Mouse (Mus musculus) embryo, embryonic 10 days (tissue): ENCODE measurements around the gene Plcb4.
A peak's percentile ranks its signal among the peaks of the same experiment; 100 is the strongest.

Experiments used
- DNase-seq: peaks from one replicate; pipeline ENCODE4 v3.0.0-alpha.2; 2015; ENCODE audit warnings: low spot score

Gene Plcb4

DNA sequence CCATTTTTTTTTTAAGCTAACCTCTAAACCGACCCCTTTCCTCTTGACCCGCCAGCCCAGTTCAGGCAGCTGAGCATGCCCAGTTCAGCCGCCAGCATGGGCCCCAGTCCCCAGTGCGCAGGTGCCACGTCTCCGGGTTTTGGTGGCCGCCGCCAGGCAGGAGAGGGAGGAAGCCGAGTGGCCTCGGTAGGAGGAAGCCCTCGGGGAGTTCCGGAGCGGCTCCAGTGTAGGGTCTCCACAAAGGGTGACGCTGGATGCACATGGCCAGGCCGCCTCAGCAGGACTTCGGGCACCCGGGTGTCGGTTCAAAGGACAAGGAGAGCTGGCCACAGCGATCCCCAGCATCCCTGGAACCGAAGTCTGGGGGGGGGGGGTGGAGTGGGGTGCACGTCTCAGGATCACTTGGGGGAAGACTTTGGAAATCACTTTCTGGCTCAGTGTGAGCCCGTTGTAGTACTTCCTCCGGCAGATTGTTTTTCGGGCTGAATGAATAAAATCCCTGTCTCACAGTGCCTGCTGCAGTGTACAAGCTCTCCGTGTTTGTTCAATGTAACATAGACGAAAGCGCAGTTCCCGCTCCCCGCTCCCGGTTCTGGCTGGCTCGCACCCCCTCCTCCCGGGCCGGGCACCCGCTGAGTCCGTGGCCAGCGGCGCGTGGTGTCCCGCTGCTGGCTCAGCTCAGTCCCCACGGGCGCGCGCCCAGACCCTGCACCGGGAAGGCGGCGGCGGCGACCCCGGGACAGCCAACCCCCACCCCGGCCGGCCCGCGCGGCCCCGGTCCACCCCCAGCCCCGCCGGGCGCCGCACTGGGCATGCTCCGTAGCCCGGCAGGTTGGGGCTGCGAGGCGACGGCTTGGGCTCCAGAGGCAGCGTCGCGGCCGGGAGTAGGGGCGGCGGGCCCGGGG, at the start of gene Plcb4:
Plcb4 (plus strand) TSS at position 526 of the 905 bp plus-strand sequence.
- peak; percentile 91 for DNase-seq

DNA sequence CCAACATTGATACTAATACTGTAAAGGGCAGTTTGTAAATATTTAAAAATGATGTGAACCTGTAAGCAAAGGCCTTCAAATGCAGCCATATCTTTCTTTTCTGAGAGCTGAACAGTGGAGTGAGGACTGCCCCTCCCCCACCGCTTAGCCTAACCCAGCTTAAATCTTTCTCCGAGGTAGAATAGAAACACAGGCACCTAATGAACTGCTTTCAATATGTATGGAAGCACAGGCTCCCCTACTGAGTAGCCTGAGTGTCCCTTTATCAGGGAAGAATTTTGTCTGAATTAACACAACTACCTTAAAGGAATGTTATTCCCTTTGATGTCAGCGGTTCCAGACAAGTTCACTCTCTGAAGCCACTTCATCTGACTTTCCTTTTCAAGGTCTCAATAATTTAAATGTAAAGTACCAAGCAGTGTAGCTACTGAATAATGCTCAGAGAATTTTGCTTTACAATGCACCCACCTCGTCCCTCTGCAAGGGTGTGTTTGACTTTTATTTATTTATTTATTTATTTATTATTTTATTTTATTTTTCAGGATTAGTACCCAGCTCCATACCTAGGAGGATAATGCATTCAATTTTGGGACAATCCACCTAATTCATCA, 44.1 kb upstream of the Plcb4 start:
- DNase-seq = peak; percentile 26

DNA sequence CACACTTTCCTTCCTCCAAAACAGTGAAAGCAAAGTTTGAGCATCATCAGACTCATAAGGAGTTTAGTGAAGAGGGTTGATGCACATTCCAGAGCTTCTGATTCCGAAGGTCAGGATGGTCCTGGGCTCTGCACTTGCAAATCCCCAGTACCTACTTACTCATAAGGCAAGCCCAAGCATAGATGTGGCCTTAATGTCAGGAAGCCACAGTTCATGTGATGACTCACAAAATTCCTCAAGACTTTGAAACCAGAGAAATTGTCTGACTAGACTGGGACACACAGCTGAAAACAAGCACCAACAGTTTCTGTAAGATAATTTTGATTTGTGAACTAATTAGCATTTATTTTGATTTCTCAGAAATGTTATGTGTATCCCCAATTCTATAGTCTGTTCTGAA, 42.7 kb upstream of the Plcb4 start:
- DNase-seq = no peak

DNA sequence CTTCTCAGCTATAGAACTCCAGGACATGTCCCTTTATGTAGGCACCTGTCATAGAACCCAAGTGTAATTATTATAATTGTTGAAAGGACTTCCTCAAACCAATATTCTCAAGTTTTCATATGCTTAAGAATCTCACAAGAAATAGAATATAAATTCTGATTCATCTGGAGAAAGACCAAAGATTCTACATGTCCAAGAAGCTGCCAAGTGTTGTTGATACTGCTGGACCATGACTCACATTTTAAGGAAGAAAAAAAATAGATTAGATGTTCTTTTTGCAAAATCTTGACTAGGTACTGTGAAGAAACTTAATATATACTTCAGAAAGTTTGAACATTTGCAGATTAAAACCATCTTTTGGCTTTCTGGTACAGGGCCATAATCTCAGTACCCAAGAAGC, 40.3 kb upstream of the Plcb4 start:
- DNase-seq = no peak

DNA sequence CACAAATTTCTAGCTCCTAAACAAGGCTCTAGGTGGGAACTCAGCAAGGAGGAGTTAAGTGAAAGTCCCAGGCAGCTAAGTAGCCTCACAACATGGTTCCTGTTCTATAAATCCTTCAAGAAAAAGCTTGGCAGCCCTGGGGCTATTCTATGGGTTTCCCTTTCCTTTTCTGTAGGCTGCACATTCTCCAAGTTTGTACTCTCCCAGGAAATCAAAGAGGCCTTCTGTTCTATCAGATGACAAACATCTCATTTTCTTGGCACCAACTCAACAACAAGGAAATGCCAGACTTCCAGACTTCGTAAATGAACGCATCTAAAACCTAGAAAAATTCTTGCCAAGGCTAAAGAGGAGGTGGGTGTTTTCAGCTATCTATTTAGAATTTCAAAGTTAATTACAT, 38.9 kb upstream of the Plcb4 start:
- no peak for DNase-seq

DNA sequence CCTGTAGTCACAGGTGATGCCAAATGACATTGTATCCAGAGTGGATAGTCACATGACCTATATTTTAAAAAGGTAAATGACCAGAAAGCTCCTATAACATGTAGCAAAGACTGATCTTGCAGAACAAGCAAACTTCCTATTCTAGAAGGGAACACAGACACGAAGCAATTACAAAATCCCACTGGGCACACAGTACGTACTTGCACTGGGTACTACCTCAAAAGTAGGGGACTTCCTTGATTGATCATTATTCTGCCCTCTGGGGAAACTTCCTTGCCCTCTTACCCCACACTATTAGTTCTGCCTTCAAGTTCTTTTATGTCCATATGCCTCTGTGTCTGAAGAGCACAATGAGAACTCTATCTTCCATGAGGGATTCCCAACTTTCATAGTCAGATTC, 31.0 kb upstream of the Plcb4 start:
- no peak for DNase-seq

DNA sequence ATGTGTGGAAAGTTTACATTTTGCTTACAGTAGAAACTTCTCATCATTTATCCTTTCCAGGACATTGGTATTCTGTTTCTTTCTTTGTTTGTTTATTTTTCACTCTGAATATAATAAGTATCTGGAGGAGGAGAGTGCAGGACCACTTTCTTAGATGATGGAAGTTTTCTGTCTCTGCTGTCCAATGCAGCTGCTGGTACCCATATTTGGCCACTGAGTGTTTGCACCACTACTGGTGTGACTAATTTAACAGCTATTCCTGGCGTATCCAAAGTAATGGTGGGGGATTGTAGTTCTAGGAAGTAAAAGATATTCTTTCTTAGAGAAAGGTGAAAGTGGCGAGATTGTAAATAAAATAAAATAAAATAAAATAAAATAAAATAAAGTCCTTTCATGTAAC, 21.6 kb upstream of the Plcb4 start:
- DNase-seq = no peak

DNA sequence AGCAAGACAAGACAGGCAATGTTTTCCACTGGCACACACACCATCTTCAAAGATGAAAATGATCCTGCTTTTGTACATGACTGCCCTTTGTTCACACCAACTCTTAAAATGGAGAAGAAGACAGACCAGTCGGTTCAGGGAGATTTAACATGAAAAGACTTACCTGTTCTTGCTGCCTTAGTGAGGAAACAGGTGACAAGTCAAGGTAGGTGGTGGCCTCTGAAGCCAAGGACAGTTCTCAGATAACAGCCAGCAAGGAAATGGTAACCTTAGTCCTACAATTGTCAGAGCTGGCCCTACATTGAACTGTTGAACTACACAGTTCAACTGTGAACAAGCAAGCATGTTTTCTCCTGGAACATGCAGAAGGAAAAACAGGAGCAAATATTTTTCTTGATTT, 17.8 kb upstream of the Plcb4 start:
- DNase-seq = no peak

DNA sequence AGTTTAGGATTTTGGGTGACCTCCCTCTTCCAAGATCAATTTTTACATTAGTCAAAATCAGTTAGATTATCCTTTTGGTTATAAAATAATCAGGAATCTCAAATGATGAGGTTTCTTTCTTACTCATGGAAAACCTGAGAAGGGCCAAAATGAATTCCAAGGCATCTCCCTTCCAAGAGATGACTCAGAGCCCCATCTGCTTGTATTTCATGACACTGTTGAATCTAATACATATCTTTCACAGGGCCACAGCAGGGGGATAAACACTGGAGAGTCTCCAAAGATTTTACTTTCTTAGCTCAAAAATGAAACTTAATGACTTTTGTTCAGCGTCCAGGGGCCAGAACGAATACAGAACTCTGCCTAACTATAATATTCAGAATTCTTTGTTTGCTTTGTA, 17.2 kb upstream of the Plcb4 start:
- DNase-seq = no peak

DNA sequence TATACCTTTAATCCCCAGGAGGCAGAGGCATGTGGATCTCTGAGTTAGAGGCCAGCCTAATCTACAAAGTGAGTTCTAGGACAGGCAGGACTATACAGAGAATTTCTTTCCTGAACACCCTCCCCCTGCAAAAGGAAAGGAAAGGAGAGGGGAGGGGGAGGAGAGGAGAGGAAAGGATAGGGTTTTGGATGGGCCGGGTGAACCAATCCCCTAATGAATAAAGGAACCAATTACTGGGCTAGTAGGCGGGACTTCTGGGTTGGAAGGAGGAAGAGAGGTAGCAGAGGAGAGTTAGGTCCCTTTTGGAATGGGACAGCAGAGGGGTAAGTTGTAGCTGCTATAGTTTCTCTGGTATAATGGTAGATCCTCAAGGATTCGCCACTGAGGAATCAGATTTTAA, 12.6 kb upstream of the Plcb4 start:
- DNase-seq = no peak

DNA sequence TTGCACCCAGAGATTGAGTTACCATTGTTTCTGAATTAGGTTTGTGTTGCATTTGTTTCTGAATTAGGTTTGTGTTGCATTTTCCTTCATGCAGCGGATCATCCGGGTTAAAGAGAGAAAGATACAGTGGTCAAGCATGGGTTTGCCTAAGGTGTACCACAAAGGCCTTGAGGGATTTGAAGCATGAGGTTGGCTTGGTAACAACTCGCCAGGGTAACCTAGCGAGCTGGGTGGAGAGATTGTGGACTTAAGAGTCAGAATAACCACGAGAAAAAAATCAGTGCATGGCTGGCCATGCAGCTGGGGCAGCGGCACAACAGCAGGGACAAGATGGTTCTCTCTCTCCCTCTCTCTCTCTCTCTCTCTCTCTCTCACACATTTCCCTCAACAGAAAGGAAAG, 12.2 kb upstream of the Plcb4 start:
- DNase-seq = no peak

DNA sequence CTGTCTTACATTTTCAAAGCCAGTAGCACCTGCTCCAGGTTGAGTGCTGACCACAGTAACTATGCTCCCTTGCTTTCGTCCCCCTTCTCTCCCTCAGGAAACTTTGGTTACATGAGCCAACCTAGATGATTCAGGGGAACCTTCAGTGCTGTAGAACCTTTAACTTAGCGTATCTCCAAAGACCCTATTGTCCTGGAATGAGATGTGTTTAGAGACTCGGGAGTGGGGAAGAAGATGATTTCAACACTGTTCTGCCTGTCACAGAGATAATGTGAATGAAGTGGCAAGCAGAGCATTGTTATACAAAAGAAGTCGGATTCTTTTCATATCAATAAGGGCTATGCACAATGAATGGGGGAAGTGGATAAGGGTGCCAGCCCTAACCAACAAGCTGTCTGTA, 10.8 kb upstream of the Plcb4 start:
- DNase-seq = no peak

DNA sequence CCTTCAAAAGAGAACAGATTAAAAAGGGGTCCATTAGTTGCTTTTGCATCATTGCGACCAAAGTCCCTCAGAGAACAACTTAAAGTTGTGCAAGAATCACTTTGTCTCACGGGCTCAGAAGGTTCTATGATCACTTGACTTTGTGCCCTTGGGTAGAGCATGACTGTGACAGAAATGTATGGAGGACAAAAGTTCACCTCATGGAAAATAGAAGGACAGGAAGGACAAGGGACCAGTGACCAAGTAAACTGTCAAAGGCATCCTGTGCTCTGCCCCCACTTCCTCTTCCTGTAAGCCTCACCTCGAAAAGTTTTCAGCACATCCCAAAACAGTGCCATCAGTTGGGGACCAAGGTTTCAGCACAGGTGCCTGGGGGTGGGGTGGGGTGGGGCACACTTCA, 7.9 kb upstream of the Plcb4 start:
- no peak for DNase-seq

DNA sequence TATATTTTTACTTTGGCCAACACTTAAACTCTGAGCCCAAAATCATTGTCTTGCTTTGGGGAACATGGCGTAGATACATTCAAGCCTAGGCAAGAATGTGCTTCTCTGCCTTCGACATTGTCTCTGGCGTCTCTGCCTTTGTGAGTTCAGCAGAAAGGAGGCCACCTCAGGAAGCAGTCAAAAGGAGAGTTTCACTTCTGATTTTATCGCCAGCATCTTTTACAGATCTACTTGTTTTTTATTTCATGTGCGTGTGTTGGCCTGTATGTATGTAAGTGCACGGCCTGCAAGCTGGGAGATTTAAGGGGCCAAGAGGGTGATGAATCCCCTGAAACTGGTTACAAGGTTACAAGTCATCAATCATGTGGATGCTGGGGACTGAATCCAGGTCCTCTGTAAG, 6.8 kb upstream of the Plcb4 start:
- DNase-seq = no peak

DNA sequence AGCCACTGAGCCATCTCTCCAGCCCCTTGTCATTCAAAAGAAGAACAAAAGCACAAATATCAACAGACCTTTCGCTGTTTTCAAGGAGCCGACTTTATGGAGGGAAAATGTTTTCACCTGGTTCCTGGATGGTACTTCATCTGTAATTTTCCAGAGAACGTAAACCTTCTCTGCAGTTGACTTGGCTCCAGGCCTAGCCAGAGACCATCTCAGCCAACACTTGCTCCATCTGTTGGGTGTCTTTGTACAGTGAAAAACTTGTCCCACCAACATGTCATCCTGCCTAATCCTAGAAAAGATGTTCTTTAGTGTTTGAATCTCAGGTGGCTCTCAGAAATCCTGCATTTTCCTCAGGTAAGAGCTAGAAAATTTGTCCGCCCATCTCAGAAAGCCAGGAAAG, 6.4 kb upstream of the Plcb4 start:
- DNase-seq = no peak

DNA sequence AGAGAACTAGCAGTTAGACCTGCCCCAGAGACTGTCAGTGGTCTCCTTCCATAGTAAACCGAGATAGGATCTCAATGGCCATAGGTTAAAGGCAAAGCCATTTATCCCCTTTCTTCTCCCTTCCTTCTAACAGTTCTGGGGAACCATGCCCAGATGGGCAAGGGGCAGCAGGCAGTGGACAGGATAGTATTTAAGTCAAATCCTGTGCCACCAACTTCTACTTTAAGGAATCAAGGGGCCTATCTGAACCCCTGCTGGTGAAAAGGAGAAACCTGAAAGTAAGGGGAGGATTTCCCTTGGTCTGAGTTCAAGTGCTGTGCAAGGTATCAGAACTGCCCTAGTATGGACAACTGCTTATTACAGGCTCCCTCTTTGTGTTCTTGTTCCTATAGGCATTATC, 2.9 kb upstream of the Plcb4 start:
- no peak for DNase-seq

DNA sequence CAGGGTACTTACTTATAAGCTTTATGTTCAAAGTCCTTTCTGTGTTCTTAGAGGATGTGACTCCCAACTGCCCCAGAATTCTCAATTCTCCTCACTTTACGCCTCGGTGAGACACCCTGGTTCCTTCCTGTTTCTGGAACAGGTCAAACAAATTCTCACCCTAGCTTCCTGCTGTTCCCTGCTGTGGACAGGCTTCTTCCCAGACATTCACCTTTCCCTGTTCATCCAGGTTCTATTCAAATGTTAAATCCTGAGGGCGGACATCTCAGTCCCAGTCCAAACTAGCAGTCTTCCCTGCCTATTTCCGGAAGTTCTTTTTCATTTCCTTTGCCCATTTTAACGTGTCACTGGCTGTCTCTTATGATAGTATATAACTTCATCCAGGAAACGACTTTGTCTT, 2.2 kb upstream of the Plcb4 start:
- DNase-seq = no peak

DNA sequence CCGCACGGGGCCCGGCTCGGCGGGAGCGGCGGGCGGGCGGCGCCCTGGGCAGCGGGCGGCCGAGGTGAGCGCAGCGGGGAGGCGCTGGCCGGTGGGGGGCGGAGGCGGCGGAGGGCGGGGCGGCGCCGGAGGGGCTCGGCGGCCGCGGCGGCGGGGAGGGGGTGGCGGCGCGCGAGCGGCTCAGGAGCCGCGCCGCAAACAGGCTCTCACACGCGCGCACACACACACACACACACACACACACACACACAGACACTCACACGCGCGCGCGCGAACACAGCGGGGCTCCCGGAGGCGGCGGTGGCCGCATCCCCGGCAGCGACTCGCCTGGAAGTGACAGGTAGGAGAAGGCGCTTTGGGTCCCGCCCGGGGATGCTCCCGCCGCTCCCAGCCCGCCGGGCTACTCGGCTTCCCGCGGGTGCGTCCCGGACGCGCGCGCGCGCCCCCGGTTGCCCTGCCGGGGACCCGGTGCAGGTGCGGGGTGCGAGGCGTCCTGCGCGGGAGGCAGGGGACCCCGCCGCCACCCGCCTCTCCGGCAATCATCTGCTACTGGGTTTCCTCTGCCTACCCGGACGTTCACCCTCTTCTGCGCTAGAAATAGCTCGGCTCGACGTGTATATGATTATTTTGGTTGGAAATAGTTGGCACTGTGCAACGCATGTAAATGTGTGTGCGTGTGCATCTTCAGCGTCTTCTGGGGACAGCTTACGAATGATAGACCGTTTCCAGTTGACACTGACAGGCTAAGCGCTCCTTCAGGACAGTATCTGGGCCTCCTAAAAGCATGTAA, 775 bp downstream of the Plcb4 start:
- peak; percentile 39 for DNase-seq

DNA sequence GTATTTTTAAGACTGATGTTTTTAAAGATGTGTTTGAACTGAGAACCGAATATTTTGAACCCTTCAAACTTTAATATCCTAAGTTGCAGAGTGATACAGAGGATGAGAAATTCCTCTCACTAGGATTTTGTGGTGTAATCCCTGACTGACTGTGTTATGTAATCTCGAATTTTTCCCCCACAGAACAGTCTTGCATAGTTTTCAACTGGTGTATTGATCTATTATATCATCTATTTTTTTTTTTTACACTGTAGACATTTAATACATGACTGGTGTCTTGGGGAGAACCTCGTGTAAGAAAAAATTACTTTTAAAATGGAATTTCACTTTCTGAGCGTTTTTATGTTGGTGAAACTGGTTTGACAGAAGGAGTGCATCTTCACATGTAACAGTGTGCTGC, 2.0 kb downstream of the Plcb4 start:
- DNase-seq = no peak

DNA sequence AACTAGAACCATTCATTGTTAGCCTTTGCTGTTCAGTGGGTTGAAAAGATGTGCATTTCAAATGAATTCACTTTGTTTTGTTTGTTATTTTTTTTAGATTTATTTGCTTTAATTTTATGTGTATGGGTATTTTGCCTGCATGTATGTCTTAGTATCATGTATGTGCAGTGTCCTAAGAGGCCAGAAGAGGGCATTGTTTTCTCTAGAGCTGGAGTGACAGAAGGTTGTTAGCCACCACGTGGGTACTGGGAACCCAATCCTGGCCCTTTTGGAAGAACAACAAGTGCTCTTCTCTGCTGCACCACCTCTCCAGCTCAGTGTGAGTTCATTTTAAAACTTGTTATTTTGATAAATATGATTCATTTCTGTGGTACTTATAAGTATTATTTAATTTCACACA, 5.0 kb downstream of the Plcb4 start:
- no peak for DNase-seq

DNA sequence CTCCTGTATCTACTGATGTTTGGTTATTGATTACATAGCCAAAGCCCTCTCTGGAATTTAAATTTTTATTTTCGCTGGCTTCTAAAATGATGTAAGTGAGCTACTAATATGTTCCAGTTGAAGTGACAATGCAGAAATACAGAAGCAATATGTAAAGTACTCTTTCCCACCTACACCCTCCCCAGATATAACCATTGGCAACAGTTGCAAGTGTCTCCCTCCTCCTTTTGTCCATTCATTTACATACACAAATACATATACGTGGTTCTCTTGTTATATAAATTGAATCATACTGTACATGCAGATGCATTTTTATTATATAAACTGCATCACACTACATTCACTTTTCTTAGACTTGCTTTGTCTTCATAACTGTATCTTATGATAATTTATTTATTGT, 8.7 kb downstream of the Plcb4 start:
- DNase-seq = no peak

DNA sequence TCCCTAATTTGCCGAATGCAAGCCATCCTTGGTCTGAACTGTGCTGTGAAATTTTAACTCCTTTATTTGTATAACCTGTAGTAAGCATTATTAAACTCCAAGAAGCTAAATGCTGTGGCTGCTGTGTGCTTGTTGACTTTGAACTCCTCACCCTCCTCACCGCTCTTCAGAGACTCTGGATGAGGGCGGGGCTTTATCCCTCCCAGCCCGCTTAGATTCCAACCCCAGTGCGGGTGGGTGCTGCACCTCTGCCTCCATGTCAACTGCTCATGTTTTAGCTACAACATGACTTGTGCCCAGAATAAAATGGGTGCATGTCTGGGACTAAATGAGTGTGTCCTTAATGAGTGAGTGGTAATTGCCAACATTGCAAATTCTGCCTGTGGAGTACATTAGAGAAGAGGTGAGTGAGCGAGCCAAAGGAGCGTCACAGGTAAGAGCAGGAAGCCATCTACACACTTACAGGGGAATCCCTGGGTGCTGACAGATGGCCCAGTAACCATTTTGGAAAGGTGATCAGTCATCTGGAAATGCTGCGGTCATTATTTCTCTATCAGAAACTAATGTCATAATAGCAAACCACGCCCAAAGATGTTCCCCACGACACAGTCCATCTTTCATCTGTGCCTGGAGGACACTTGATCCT, 13.8 kb downstream of the Plcb4 start:
- no peak for DNase-seq

DNA sequence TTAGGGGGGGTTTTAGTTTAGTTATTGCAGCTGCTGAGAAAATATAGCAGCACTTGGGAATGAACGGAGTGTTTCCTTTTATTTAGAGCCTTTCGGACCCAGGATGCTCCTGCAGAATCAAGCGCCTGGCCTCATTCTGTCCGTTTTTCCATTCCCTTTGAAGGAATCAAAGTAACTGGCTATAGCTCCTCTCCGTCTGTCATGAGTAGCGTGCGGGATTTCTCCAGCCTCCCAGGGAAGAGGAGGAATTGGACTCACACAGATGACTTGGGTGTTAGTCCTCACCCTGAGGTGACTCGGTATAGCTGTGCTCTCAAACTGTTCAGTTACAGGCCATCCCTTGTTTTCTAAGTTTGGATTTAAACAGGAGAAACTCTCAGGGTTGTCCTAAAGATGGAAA, 14.8 kb downstream of the Plcb4 start:
- no peak for DNase-seq
